11 mouse cellular contexts compared by ENCODE assay signal in genomic region chr11:115838895-115839311, GRCm38 (mm10). TPM values are rescaled to one million over a fixed set of nuclear protein-coding genes. Genes with fewer than 3 reads are reported as not detected.
DNase-seq lines count a peak whose midpoint lies in the region; ATAC-seq and TF ChIP-seq lines count a peak whose summit lies in the region.
"Had no signal": no experiment of that assay in that cellular context is flagged by ENCODE, and none has a peak within 500 bp of the region (broad histone marks: within the 10 kb centered on the region; RNA-seq: fewer than 3 reads in every experiment).

No protein-coding gene starts in this region.

- H3K9ac ChIP-seq in lung, embryonic 14.5 days = no peak overlapping the region
- no peak overlapping the region for H3K9ac ChIP-seq in forebrain, embryonic 11.5 days (ENCODE audit: low read length)
- H3K9ac ChIP-seq: midbrain, embryonic 12.5 days had no signal

- no peak for TF ChIP-seq CTCF in C2C12 (IDR thresholded peaks at IDR 0.05; ENCODE audit: control insufficient read depth, insufficient read depth, insufficient read length)
- TF ChIP-seq CTCF in lung, embryonic 14.5 days (IDR thresholded peaks at IDR 0.05; ENCODE audit: low read depth) = no peak

- no peak for ATAC-seq in lung, embryonic 14.5 days (ENCODE audit: insufficient read depth)
- ATAC-seq in megakaryocyte, adult 5-6 weeks (ENCODE audit: poor library complexity, severe bottlenecking) = no peak
- no peak for ATAC-seq in forebrain, embryonic 11.5 days (replicated peaks; ENCODE audit: low FRiP score)
- ATAC-seq: forebrain, embryonic 16.5 days had no signal

- no peaks in the 10 kb centered on the region for H3K36me3 ChIP-seq in C2C12 (ENCODE audit: control insufficient read depth, insufficient read depth)
- no peaks in the 10 kb centered on the region for H3K36me3 ChIP-seq in lung, embryonic 14.5 days (ENCODE audit: insufficient read depth)
- H3K36me3 ChIP-seq in forebrain, embryonic 11.5 days (ENCODE audit: control insufficient read depth, insufficient read depth, low read length) = no peaks in the 10 kb centered on the region
- H3K36me3 ChIP-seq: midbrain, embryonic 12.5 days had no signal

- H3K4me1 ChIP-seq in lung, embryonic 14.5 days (ENCODE audit: insufficient read depth) = peaks cover 48% of the 10 kb centered on the region
- H3K4me1 ChIP-seq in forebrain, embryonic 11.5 days (replicated peaks; ENCODE audit: control insufficient read depth, insufficient read depth, low read length) = peaks cover 12% of the 10 kb centered on the region; the same call in 1 of the 2 replicates

- H3K4me3 ChIP-seq in C2C12 (ENCODE audit: insufficient read depth, poor library complexity, severe bottlenecking) = no peak overlapping the region
- H3K4me3 ChIP-seq in lung, embryonic 14.5 days (ENCODE audit: low read depth, low read length) = no peak overlapping the region
- H3K4me3 ChIP-seq in forebrain, embryonic 11.5 days (ENCODE audit: low read depth, low read length) = no peak overlapping the region
- H3K4me3 ChIP-seq: midbrain, embryonic 12.5 days had no signal

- H3K27me3 ChIP-seq in C2C12 (ENCODE audit: control insufficient read depth, insufficient read depth, insufficient read length) = peaks cover 73% of the 10 kb centered on the region
- no peaks in the 10 kb centered on the region for H3K27me3 ChIP-seq in lung, embryonic 14.5 days (ENCODE audit: insufficient read depth, low read length)
- H3K27me3 ChIP-seq in forebrain, embryonic 11.5 days (ENCODE audit: control insufficient read depth, insufficient read depth, low read length) = no peaks in the 10 kb centered on the region; the same call in 1 of the 2 replicates

- DNase-seq in R1 (ENCODE audit: low read depth, low spot score) = peak; percentile 81
- peak; percentile 27 for DNase-seq in induced T-regulatory cell, adult 2 months (ENCODE audit: low read depth)
- DNase-seq in lung, embryonic 14.5 days = peak; percentile 39
- DNase-seq in thymus, postnatal 10 days (ENCODE audit: low spot score in 2 of 2) = no peak
- DNase-seq in adrenal gland, postnatal 14 days = no peak
- no peak for DNase-seq in forebrain, embryonic 11.5 days (ENCODE audit: low spot score)
- DNase-seq: adrenal gland, postnatal 25 days had no signal

- H3K27ac ChIP-seq in lung, embryonic 14.5 days (ENCODE audit: low read depth) = peak overlapping the region; percentile 85
- no peak overlapping the region for H3K27ac ChIP-seq in forebrain, embryonic 11.5 days (ENCODE audit: low read depth, low read length)
- H3K27ac ChIP-seq: midbrain, embryonic 12.5 days had no signal

- H3K9me3 ChIP-seq in lung, embryonic 14.5 days (ENCODE audit: low read depth, low read length) = no peaks in the 10 kb centered on the region
- no peaks in the 10 kb centered on the region for H3K9me3 ChIP-seq in forebrain, embryonic 11.5 days (ENCODE audit: control insufficient read depth, low read length)
- H3K9me3 ChIP-seq: midbrain, embryonic 12.5 days had no signal

- H3K79me2 ChIP-seq in C2C12 (ENCODE audit: control insufficient read depth, insufficient read depth) = no peaks in the 10 kb centered on the region

- H3K79me3 ChIP-seq in C2C12 (ENCODE audit: low read depth) = no peaks in the 10 kb centered on the region

- H3ac ChIP-seq in C2C12 (ENCODE audit: control insufficient read depth, insufficient read length, low read depth) = no peak overlapping the region

- H3K4me2 ChIP-seq in lung, embryonic 14.5 days = peak overlapping the region; percentile 15; the same call in 1 of the 2 replicates
- H3K4me2 ChIP-seq in forebrain, embryonic 11.5 days (ENCODE audit: low read depth, low read length, severe bottlenecking) = no peak overlapping the region
- H3K4me2 ChIP-seq: midbrain, embryonic 12.5 days had no signal

- 32% methylated on average over 4 of the region's 4 CpGs for WGBS in lung, embryonic 14.5 days
- 49% methylated on average over 4 of the region's 4 CpGs for WGBS in forebrain, embryonic 11.5 days

TF ChIP-seq in C2C12, 6 proteins besides CTCF, POLR2A, EP300 and RAD21:
- TF ChIP-seq FOSL1 (IDR thresholded peaks at IDR 0.05; ENCODE audit: insufficient read depth, low read length, poor library complexity, severe bottlenecking) = no peak
- TF ChIP-seq MYOD1 (IDR thresholded peaks at IDR 0.05; ENCODE audit: control insufficient read depth, insufficient read length, low read depth) = peak; percentile 32

RNA-seq across cellular contexts. Expression of gene Llgl2, which starts 15.1 kb away (rescaled TPM):
- polyA plus RNA-seq in C2C12 (2012; fragmentation: generic; extraction: Trizol) = 0.51 TPM
- polyA plus RNA-seq in lung, embryonic 14.5 days (2014; fragmentation: Nextera tagmentation; extraction: Ambion mirVana) = 28.8 and 31.9 TPM in 2 replicates
- total RNA-seq in adrenal gland, postnatal 14 days (2021) = 11.4 and 11.8 TPM in 2 replicates
- 3.4 and 5.0 TPM in 2 replicates for total RNA-seq in megakaryocyte, adult 5-6 weeks (2015)
- total RNA-seq in megakaryocyte, adult 5-6 weeks (2017) = 5.2 and 6.0 TPM in 2 replicates
- polyA plus RNA-seq in forebrain, embryonic 11.5 days (2014; fragmentation: Nextera tagmentation; extraction: Ambion mirVana) = 3.9 and 5.5 TPM in 2 replicates

RNA-seq across cellular contexts. Expression of gene Myo15b, which starts 19.3 kb away (rescaled TPM):
- not detected for polyA plus RNA-seq in C2C12 (2012; fragmentation: generic; extraction: Trizol)
- 0.12 and 0.28 TPM in 2 replicates for polyA plus RNA-seq in lung, embryonic 14.5 days (2014; fragmentation: Nextera tagmentation; extraction: Ambion mirVana)
- 0.26 TPM in 1 of 2 replicates, not detected in the other for total RNA-seq in adrenal gland, postnatal 14 days (2021)
- 0.51 TPM in 1 of 2 replicates, not detected in the other for total RNA-seq in megakaryocyte, adult 5-6 weeks (2015)
- 0.04 and 0.33 TPM in 2 replicates for total RNA-seq in megakaryocyte, adult 5-6 weeks (2017)
- polyA plus RNA-seq in forebrain, embryonic 11.5 days (2014; fragmentation: Nextera tagmentation; extraction: Ambion mirVana) = 0.16 TPM in 1 of 2 replicates, not detected in the other

RNA-seq across cellular contexts. Expression of gene Tsen54, which starts 24.4 kb away (rescaled TPM):
- 18.5 TPM for polyA plus RNA-seq in C2C12 (2012; fragmentation: generic; extraction: Trizol)
- polyA plus RNA-seq in lung, embryonic 14.5 days (2014; fragmentation: Nextera tagmentation; extraction: Ambion mirVana) = 31.5 and 35.0 TPM in 2 replicates
- total RNA-seq in adrenal gland, postnatal 14 days (2021) = 16.3 and 20.3 TPM in 2 replicates
- 2.6 and 5.4 TPM in 2 replicates for total RNA-seq in megakaryocyte, adult 5-6 weeks (2015)
- 7.0 and 16.3 TPM in 2 replicates for total RNA-seq in megakaryocyte, adult 5-6 weeks (2017)
- 29.4 and 33.4 TPM in 2 replicates for polyA plus RNA-seq in forebrain, embryonic 11.5 days (2014; fragmentation: Nextera tagmentation; extraction: Ambion mirVana)

RNA-seq across cellular contexts. Expression of gene Caskin2, which starts 25.5 kb away (rescaled TPM):
- polyA plus RNA-seq in C2C12 (2012; fragmentation: generic; extraction: Trizol) = 7.3 TPM
- polyA plus RNA-seq in lung, embryonic 14.5 days (2014; fragmentation: Nextera tagmentation; extraction: Ambion mirVana) = 21.0 and 23.0 TPM in 2 replicates
- 53.7 and 57.5 TPM in 2 replicates for total RNA-seq in adrenal gland, postnatal 14 days (2021)
- 1.6 and 2.5 TPM in 2 replicates for total RNA-seq in megakaryocyte, adult 5-6 weeks (2015)
- 1.7 and 3.0 TPM in 2 replicates for total RNA-seq in megakaryocyte, adult 5-6 weeks (2017)
- polyA plus RNA-seq in forebrain, embryonic 11.5 days (2014; fragmentation: Nextera tagmentation; extraction: Ambion mirVana) = 20.4 and 21.2 TPM in 2 replicates

Comparison
In these comparisons a context has a peak if more than half of its experiments do, and no peak if none do; other contexts are left out.
1. DNase-seq: peak in R1 (single experiment), induced T-regulatory cell, adult 2 months (single experiment) and lung, embryonic 14.5 days (single experiment); none in thymus, postnatal 10 days (0 of 2), adrenal gland, postnatal 14 days (single experiment) and forebrain, embryonic 11.5 days (single experiment).